Mouse (Mus musculus): ENCODE results near the gene Clta.

- no peak for TF ChIP-seq GATA1 (IDR thresholded peaks at IDR 0.05; ENCODE audit: low read length)
- no peak for TF ChIP-seq TAL1 (IDR thresholded peaks at IDR 0.05; ENCODE audit: low read length)
Observed at GRCm38 (mm10) chr4:44010176-44010575, 5.9 kb downstream of the Clta start.

All from erythroblast, embryonic 14.5 days (primary cell).